Mouse (Mus musculus): ENCODE data around the gene Sbsn. TPM values are rescaled to one million over a fixed set of nuclear protein-coding genes. Genes with fewer than 3 reads are reported as not detected.

The Sbsn gene
- total RNA-seq, 4 experiments from 2014 or later, result 213 to 399 (median 309) TPM

DNA sequence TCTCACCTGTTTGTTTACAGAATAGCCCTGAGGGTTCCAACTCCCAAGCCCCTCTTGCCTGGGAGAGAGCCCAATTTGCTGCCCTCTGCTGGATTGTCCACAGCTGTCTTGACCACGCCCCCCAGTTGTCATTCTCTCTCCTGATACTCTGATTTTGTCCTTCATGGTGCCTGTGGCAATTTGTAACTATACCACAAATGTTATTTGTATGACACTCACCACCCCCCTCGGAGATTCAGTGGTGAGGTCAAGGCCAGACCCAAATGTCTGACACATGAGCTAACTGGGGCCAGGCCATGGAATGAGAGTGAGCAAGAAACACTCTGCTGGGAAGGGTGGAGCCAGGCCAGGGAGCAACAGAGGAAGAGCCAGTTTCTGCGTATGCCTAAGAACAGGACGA, 7.6 kb downstream of the Sbsn start:
- peak; percentile 75 for DNase-seq

GRCm38 (mm10) chr7:30761769-30762352, 10.6 kb downstream of the Sbsn start:
- DNase-seq, result no peak

GRCm38 (mm10) chr7:30763456-30763855, 12.2 kb downstream of the Sbsn start, which contains the start of gene Dmkn:
TSS of gene Dmkn (plus strand) at chr7:30763756.
- DNase-seq, result no peak

DNA sequence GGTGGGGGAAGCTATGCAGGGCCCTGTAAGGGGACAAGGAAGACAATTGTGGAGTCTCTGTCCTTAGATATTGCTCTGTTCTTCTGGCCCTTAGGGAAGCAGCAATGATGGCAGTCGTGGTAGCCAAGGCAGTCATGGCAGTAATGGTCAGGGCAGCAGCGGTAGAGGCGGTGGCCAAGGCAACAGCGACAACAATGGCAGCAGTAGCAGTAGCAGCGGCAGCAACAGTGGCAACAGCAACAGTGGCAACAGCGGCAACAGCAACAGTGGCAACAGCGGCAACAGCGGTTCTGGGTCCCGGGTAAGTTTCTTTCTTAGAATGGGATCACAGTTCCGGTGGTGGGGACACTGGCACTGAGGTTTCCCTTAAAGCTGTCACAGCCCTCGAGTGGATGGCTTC, 13.9 kb downstream of the Sbsn start:
- DNase-seq, result no peak

GRCm38 (mm10) chr7:30766408-30766807, 15.1 kb downstream of the Sbsn start:
- no peak for DNase-seq

DNA sequence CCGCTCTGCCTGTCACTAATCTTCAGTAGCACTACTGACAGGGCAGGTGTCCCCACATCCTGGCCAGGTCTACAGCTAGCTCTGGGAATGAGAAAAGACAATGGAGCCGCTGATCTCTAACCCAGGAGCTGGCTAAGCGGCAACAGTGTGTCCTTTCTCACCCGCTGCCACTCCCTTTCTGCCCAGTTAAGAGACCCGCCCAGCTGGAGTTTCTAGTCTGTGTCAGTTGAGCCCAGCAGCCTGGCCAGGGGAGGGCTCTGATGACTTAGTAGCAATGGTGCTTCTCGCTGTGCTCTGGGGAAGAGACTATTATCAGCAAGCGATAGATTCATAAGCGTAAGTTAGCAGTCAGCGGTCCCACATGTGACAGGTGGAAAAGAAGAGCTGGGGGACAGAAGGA, 18.0 kb downstream of the Sbsn start:
- DNase-seq, result no peak

DNA sequence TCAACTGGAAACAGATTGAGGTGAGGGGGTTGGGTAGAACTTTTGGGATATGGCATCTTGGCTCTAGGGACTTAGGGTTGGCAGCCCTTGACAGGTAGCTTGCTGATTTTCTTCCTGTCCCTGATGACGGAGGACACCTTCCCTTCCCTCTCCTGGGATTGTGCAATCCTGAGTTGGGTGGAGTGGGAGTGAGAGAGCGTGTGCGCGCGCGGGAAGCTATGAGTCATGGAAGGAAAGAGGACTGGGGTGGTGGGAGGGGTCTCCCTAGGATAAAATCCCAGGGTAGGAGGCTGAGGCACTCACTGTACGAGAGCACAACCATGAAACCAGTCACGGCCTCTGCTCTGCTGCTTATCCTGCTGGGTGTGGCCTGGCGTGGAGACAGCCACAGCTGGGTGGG, 24.8 kb downstream of the Sbsn start:
- DNase-seq, result no peak

DNA sequence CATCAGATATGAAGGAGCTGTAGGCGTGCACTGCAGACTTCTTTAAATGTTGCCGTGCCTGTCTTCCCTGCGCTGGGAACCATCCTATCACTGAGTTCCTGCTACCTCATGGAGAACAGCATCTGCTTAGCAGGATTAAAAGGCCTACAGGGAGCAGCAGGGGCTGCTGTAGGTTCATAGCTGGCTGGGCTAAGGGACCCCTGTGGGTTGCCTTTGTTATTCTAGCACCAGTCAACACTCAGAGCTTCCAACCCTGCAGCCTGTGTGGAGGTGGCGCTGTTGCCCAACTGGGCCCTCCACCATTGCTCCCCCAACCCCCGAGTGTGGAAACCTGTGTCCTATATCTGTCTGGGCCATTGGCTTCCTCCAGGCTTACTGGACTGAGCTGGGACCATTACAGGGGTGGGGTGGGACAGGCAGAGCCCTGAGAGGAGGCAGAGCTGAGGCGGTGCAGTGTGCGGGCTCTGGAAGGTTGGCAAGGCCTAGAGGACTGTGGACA, 25.9 kb downstream of the Sbsn start:
- no peak for DNase-seq

DNA sequence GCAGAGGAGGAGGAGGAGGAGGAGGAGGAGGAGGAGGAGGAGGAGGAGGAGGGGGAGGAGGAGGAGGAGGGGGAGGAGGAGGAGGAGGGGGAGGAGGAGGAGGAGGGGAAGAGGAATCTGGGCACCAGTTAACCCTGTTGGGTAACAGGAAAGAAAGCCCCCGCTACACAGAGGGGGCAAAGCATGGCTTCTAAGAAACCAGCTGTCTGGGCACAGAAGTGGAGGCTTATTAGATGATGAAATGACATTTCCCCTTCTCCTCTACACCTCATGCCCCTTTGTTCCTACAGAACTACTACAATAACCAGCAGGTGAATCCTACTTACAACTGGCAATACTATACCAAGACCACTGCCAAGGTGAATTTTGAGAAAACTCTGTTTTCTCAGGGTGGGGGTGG, 26.6 kb downstream of the Sbsn start:
- no peak for DNase-seq

GRCm38 (mm10) chr7:30781792-30782191, 30.5 kb downstream of the Sbsn start:
- no peak for DNase-seq

DNA sequence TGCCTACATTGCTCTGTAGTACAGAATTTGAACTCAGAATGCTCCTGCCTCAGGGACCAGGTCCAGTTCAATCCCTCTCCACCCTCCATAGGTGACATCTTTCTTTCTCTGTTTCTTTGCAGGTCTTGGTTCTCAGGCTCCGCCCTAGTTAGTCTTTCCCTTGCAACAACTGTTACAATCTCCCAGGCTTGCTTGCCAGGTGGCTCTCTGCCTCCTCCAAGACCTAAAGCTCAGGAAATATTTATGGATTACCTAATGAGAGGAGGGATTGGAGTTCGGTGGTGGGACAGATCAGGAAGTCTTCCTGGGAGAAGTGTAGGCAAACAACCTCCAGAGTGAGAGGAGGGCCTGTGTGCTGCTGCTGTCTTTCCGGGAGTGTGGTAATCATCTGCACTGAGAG, 31.4 kb downstream of the Sbsn start:
- DNase-seq, result no peak

GRCm38 (mm10) chr7:30785154-30785553, 33.9 kb downstream of the Sbsn start:
- DNase-seq, result no peak

DNA sequence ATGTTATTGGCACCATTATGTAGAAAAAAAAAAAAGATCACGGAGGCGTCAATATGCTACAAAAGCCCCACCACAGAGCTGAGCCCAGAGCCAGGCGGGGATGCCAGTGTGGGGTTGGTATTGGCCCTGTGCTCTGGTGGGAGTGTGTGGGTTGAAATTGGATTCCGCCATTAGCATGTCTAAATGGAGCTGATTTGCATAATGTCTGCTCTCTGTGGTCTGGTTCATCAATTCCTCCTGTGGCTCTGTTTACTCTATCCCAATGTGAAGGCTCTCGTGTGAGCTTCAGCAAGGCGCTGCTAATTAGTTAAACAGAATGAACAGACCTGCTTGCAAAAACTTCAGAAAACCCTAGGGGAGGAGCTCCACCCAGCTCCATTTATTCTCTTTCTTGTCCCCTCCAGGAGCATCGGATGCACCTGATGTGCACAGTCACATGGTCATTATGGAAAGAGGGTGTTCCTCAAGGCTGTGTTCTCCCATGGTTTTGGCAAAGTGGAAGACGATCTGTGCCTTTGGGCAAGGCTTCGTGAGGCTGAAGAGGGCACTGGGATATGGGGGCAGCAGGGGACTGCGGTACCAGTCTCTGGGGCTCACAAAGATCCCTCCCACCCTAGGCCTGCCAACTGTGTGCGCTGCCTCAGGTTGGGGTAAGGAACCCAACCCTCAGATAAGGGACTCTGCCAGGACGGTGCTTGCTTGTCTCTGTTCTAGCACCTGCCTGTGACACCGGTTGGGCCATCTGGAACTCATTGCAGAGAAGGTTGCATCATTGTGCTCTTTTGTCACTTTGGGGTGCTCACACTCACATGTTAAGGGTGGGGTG, 34.7 kb downstream of the Sbsn start:
- DNase-seq, result no peak

GRCm38 (mm10) chr7:30787377-30788022, 36.2 kb downstream of the Sbsn start, which contains the start of gene Krtdap:
TSS of gene Krtdap (plus strand) at chr7:30787896.
- DNase-seq, result no peak

DNA sequence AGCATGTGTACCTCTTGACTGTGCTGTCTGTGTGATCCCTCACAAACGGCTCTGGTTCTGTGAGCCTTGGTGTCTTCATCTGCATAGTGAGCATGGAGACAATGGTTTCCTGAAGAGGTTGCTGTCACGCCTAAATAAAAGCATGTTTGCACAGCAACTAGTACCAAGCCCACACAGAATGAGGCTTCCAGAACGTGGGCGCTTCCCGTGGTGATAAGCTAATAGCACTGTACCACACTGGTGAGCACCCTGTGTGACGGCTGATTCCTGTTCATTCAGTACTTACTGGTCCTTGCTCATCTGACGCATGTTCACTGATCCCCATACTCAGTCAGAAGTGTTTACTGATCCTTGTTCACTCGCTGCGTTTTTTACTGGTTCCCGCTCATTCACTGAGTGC, 38.9 kb downstream of the Sbsn start:
- no peak for DNase-seq

DNA sequence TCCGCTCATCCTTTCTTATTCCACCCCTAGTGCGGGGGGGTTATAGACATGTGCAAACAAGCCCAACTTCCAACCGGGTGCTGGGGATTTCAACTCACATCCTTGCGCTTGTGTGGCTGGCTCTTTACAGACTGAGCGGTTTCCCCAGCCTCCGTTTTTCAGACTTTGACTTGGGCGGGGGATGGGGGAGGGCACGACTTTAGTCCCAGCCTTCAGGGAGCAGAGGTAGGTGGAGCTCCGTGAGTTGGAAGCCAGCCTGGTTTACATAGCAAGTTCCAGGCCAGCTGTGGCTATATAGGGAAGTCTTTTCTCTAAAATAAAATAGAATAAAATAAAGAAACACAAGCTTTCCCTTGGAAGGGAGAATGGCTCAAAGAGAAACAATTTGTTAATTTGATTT, 40.6 kb downstream of the Sbsn start:
- no peak for DNase-seq

- no peak for DNase-seq
Measured at GRCm38 (mm10) chr7:30794921-30795320, 43.6 kb downstream of the Sbsn start.

DNA sequence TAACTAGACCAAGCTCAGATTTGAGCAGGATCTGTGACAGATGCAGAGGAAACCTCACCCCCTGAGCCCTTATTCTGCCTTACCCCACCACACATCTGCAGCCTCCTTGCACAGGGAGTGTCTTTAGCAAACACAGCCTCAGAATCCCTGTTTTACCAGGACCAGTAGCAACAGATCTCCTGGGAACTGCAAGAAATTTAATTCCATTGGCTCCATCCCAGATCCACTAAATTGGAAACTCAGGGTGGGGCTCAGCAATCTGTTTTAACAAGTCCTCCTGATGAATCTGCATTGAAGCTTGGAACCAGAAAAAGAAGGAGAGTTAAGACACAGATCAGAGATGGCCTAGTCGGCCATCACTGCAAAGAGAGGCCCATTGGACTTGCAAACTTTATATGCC, 45.5 kb downstream of the Sbsn start:
- DNase-seq, result no peak

DNA sequence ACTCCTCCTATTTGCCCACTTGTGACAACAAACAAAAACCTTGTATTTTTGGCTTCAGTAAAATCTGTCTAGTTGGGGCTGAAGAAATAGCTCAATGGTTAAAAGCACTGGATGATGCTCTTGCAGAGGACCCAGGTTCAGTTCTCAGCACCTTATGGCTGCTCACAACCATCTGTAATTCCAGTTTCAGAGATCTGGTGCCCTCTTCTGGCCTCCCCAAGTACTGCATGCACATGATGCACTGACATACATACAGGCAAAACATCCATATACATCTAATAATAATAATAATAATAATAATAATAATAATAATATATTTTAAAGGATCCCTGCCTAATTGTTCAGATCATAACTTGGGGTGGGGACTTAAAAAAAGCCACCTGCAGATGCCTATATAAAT, 49.4 kb downstream of the Sbsn start:
- DNase-seq, result no peak

- DNase-seq, result no peak
Measured at GRCm38 (mm10) chr7:30803256-30803655, 52.0 kb downstream of the Sbsn start.

GRCm38 (mm10) chr7:30804026-30804715, 52.9 kb downstream of the Sbsn start:
- no peak for DNase-seq
